Mouse (Mus musculus) megakaryocyte, embryonic 14.5 days (primary cell): ENCODE data around the gene Ms4a7.

Experiments
- FLI1 ChIP-seq: IDR thresholded peaks from 2 replicates; pipeline ENCODE4 v1.6.1; 2012; ENCODE audit warnings: low read length, inconsistent platforms, mixed read lengths
- GATA1 ChIP-seq: IDR thresholded peaks from 3 replicates; pipeline ENCODE4 v1.6.1; 2012; ENCODE audit warnings: mixed read lengths, low read length, inconsistent platforms, borderline replicate concordance

- TF ChIP-seq GATA1 (no peak), FLI1 (no peak)
These were observed 59.5 kb downstream of the Ms4a7 start for GRCm38 (mm10) chr19:11276431-11276830.
